Mouse (Mus musculus) heart, postnatal 25 days (tissue): ENCODE measurements around the gene Snx5. TPM values are rescaled to one million over a fixed set of nuclear protein-coding genes. Genes with fewer than 3 reads are reported as not detected.

Experiments
- DNase-seq: peaks from one replicate; pipeline ENCODE4 v3.0.0; 2022; ENCODE audit warnings: low spot score
- intact Hi-C: fragments of 180-260 bp; cut with DNase I; formaldehyde crosslinking; loops from one replicate; pipeline ENCODE4 v1.15.1; 2025
- total RNA-seq, 2 experiments: library from RNA; stranded (reverse); gene quantifications; 2 replicates each; pipeline ENCODE4 v1.2.3; 2021

Snx5 gene
- total RNA-seq, 2 experiments from 2014 or later, result 47.7 to 48.8 TPM

DNA sequence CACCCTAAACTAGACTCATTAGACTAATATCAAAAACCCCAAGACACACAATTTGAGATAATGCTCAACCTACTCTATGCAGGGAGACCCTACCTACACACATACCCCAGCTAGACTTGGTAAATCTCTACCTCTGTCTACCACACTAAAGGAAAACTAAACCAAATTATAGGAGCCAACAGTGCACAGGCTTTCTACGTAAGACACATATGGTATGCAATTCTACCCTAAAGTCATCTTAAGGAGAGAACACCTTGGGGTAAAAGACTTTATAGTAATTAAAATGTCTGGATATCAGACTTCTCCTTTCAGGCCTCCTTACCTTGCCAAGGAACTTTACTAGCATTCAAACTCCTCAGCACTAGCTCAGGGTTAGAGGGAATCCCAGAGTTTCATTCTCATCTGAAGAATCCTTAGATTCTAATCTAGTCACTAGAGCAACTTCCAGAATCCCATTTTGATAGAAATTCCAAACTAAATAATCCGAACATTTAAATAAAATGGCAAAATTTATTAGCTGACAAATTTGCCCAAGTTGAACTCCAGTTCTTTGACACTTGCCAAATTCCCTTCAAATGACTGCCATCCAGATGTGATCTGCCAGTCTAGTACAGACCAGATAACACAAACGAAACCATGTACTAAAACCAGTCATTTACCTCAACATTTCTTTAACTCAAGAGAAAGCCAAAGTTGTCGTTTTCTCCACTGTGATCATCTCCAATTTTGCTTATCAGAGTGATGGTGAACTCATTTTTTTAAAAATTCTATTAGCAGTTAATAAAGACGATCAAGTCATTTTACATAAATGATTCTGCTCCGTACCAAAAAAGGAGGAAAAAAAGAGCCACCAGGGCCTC lies 2.0 kb downstream of the Snx5 start:
- intact Hi-C loops, result no loop called here
- no peak for DNase-seq

DNA sequence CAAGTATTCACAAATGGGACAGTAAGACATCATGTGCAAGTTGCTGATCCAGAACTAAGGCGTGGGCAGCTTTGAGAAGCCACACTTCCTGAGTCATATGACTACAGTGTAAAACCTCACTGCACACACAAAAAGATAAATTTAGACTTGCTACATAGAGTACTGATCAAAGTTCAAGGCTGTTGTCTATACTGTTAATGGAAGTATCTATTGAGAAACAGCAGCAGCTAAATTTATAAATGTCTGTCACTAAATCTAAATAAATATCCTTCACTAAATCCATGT lies 3.0 kb downstream of the Snx5 start:
- intact Hi-C loops, result no loop called here
- no peak for DNase-seq

DNA sequence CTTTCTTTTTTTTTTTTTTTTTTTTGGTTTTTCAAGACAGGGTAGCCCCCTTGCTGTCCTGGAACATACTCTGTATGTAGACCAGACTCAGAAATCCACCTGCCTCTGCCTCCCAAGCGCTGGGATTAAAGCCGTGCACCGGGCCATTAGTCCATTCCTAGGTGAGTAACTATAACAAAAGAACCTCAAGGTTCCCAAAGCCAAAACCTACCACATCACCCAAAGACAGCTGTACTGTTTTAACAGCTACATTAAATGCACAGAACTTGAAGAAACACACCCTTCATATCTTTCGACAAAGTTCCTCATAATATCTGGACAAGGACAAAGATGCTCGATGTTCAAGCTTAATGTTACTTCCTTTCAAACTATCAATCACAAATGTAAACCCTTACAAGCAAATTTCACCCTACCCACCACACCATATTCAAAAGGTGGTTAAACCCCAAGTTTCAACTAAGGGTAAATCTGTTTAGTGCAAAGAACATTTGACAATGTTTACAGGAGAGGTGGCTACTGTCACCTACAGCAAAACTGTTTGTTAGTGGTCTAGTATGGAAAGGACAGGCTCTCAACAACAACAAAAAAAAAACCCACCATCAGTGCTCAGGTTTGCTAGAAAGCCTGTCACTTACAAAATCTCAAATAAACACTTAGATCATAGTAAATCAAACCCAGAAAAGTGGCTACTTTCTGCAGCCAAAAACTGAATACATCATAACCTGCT lies 3.5 kb downstream of the Snx5 start:
- intact Hi-C loops, result no loop called here
- no peak for DNase-seq

DNA sequence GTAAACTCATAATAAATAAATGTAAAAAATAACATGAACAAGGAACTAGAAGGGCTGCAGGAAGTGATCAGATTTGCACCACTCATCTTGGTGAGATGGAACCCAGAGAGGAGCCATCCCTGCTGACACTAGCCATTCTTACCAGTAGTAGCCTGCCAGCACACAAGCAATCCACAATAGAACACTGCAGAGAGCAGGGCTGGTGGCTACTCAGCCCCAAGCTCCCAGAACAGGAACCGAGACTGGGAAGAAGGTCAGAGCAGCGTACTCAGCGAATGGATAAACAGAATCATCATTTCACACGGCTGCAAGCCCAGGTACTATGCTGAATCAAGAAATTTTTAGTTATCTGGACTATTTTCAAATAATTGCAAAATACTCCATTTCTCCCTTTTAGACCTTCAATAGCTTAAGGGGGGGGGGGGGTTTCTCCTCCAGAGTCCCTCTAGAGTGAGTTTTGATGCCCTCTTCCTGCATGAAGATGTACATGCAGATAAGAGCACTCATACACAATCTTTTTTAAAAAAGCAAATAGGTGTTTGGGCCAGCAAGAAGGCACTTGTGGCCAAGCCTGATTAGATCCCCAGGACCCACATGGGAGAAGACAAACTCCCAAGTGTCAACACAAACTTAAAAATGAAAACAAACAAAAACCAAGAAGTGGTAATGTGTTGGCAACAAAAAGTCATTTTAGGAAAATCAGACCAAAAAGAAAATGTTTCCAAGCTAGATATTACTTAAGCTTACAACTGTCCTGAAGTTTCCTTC lies 4.6 kb downstream of the Snx5 start:
- intact Hi-C loops, result no loop called here
- no peak for DNase-seq

DNA sequence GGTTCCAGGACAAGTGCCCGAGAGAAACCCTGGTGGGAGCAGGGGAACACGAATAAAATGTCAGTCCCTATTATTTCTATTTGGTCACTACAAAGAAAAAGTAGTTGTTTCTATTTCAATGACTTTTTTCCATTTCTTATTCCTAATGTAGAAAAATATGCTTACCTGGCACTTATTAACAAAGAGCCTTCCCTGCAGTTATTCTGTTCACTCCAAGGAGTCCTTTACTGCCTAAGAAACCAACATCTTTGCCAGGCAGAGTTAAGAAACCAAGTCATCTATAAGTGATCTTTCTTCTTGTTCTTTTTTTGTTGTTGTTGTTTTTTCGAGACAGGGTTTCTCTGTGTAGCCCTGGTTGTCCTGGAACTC lies 5.6 kb downstream of the Snx5 start:
- intact Hi-C loops, result no loop called here
- DNase-seq, result no peak

DNA sequence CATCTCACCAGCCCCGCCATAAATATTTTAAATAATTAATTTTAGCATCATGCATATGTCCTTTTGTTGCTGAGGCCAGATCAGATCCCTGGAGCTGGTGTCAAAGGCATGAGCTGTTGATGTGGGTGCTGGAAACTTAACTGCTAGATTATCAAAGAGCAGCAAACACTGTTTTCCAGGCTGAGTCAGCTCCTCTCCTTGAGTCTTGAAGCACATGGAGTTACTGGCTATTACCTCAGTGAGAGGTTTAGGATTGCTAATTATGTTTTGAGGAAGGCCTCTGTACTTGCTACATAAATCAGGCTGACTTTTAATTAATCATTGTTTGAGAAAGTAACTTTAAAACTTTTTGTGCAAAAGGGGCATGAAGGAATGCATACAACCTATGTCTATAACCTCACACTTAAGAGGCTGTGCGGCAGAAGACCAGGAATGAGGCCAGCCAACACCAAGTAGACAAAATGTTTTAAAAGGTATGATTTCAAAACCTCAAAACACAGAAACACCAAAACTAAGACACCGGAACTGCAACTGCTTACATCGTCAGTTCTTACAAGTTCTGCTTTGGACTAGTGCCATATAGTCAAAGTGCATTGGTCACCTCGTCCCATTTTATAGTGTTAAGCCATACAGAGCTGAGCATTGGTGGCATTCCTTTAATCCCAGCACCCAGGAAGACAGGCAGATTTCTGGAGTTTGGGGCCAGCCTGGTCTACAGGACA lies 6.1 kb downstream of the Snx5 start:
- no peak for DNase-seq
- intact Hi-C loops, result no loop called here

DNA sequence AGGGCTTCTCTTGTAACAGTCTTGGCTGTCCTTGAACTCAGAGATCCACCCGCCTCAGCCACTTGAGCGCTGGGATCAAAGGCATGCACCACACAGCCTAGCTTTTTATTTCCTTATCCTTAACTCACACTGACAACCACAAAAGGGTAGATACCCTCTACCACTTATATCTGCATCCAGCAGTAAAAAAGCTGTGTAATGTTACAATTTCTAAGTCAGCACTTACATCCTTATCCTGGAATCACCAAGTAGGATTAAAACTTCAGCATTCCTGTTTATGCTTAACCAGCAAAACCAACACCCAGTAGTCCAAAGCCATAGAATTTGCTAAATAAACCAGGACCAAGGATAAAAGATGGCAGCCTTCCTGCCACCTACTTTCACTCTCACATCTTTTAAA lies 7.9 kb downstream of the Snx5 start:
- DNase-seq, result no peak
- intact Hi-C loops, result no loop called here

DNA sequence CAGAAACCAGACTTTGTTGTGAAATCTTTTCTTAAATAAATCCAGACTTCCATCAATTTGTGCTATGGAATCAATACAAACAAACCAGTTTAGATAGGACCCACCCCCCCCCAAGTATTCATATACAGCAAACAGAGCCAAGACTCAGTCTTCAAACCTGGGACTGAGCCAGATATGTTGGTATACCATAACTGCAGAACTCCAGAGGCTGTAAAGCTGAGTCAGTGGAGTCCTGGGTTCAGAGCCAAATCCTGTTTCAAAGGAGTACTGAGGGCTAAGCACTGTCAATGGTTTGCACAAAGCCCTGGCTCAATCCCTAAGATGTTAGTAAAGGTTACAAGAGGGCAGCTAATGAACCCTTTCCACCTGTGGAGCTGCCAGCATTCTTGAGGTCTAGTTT lies 20.6 kb downstream of the Snx5 start:
- intact Hi-C loops, result no loop called here
- DNase-seq, result no peak

DNA sequence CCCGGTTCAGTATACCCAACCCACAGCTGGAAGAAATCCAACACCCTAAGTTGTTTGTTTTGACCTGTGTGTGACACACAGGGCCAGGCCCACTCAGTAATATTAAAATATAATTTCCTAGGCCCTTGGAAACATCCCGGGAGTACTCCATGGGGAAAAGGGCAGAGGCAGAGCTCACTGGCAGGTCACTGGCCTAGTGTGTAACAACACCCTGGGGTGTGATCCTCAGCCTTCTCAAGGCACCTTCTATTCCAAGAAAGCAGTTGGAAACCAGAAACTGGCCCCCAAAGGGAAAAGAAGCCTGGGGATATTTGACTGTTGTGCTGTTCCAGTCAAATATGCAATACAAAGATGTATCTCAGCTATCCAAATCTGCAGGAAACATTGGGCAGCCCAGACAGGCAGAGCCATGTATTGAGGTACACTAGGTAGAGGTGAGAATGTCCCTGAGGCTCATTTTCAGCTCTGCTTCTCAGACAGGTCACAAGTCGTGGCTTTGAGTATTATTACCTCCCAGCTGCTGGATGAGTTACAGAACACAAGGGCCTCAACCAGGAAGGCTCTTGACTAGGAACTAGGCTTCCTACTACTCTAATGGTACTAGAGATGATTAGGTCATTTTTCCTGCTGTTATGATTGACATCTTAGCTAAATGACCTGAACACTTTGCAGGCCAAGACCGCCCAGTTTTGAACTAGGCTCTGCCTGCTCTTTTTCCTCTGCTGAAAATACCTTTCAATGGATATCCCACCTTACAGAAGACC lies 21.9 kb downstream of the Snx5 start:
- intact Hi-C loops, result no loop called here
- DNase-seq, result no peak

DNA sequence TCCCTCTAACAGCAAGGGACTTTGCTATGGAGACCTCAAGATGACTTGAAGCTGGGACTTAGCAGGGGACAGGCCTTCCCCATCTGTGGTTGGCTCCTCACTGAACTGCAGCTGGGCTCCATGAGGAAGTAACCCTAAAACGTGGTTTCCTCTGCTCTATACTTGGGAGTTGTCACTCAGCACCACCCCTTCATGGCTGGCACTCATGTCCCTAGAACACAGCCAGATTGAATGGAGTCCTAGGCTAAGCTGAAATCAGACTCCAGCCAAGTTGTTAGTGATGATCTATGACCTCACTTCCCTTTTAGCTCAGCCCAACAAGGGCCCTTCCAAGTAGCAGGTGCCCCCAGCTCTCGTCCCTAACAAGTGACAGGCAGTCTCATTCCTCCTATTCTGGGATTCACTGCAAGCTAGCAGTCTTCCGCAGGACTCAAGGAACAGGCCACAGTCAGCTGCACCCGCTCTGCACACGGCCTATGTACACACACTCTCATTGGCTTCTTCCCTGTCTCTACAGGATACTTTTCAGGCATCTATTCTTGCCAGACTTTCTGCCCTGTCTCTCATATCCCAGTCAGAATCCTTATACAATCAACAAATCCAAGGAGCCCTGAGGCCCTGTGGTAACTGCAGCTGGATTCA lies 23.2 kb downstream of the Snx5 start:
- peak; percentile 23 for DNase-seq
- intact Hi-C loops, result no loop called here

DNA sequence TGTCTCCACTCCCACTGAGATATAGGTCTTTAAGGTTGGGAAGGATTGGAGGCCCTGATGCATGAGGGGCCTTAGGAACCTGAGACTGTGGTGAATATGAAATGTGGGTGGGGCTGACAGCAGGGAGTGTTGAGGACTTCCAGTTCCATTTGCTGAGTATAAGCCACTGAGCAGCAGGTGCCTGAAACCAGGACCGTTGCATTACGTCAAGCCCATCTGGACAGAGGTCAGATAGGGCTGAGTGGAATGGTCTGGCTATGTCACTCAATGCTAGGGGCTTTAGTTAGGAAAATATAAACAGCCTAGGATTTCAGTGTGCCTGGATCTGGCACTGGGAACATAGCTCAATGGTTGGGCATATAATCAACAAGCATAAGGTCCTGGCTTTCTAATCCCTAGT lies 24.4 kb downstream of the Snx5 start:
- DNase-seq, result no peak
- intact Hi-C loops, result no loop called here

DNA sequence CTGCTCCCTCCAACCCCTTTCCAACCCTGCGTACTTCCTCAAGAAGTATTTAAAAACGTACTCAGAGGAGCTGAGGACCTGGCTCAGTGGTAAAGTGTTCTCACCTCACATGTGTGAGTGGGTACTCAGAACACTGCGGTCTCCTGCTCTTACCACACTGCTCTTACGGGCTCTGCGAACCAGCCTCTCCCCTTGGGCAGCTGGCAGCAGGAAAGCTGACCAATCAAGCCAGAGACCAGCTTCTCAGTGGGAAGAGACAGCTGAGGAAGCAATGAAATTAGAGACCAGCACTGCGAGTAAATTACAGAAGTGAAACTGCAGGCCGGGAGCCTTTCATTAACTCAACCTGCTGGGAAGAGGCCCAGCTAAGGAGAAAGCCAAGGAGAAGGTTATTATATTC lies 25.2 kb downstream of the Snx5 start:
- intact Hi-C loops, result no loop called here
- DNase-seq, result no peak

DNA sequence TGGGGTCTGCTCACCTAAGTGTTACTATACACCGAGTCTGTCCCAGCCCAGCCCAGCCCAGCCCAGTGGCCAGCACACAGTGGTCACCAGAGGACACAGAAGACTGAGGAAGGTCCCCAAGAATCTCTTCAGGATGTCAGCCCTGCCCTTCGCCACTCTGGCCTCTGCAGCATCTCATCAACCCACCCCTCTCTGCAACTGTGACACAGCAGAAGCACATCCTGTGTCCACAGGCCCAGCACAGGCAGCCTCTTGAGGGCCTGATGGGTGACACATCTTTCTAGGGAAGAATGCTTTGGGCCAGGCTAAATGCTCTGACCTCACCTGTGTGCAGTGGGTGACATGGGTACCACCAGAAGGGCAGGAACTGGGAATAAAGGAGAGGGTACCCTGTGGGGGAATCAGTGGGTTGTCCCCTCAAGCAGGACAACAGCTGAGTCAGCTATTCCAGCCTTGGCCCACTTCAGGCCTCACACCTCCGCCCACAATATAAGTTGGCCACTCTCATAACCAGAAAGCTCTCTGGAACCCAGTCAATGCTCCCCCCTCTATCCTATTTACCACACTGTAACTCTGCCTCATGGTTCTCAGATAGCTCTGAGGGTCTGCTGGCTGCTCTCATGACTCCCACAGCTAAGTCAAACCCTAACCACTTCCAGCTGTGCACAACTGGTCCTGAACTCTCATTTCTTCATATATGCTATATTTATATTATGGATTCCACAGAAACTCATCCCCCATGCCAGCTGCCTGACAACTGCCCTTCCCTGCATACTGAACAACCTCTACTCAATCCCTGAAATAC lies 30.4 kb downstream of the Snx5 start:
- DNase-seq, result no peak
- intact Hi-C loops, result no loop called here

DNA sequence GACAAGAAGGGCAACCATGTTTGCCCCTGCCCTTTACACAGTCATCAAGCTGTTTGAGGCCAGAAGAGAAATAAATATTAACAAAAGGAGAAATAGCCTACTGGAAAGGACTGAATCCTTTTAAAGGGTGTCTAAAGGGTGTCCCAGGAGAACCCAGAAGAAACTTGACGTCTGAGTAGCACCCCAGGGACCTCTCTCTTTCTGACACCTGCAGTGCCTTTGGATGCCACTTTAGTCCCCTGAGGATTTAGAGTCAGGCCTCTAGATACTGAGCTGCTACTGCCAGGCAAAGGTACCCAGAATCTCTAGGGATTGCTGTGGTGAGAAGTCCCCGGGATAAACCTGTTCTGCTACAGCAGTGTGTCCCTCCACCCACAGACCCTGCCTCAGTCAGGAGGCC lies 31.4 kb downstream of the Snx5 start:
- intact Hi-C loops, result no loop called here
- DNase-seq, result no peak

DNA sequence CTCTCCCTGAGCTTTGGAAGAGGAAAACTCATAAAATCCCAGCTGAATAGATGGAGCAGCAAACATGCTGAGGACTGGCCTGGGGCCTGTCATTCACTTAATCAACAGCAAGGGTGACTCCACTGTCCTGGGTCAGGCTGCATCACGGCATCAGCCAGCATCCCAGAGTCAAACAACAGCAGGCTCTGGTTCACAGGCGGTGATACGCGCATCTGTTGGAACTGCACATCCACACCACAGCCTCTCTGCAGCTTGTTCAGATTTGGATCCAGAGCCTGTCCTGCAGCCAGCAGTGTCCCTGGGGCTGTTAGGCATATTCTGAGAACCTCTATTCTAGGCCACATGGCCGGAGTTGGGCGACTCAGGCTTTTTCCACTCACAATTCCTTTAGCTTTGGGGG lies 32.4 kb downstream of the Snx5 start:
- DNase-seq, result peak; percentile 77
- intact Hi-C loops, result no loop called here

DNA sequence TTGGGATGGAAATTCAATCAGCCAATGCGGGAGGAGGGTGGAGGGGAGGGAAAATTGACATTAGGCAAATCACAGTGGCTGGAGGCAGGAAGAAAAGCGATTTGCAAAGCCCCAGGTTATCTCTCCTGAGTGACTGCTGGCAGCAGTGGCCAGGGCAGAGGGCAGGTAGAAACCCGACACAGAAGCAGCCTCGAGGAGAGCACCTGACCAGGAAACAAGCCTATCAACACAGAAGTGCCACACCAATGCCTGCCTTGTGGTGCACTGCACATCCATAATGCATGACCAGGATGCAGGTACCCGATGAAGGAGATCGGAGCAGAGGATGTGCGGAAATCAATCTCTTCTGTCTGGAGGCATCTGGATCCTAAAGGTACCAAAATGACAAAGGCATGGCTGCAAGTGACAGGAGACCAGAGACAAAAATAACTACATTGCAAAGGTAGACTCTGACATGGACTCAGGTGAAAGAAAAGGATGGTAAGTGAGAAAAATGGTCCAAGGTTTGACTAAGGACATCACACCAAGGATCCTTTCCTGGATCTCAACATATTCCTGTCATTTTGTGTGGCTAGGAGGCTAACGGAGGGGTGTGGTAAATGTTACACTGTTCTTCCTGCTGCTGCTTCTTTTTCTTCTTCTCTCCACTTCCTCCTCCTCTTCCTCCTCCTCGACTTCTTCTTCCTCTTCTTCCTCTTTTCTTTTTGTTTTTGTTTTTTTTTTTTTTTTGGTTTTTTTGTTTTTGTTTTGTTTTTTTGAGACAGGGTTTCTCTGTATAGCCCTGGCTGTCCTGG lies 33.7 kb downstream of the Snx5 start:
- intact Hi-C loops, result no loop called here

DNA sequence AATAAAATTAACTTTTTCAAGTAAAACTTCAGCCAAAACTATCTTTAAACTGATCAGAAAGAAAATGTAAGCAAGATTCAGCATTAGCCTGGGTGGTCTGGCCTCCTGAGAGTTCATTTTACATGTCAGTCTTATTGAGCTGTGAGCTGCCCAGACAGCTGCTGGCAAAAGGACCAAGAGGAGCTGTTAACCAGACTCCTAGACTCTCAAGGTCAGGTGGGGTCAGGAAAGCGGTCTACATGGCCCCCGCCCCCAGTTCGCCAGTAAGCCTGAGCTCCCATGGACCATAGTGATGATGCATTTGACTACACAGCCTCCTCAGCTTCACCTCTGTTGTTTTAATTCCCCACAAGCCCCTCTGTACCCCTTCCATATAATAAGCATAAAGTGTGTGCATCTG lies 34.9 kb downstream of the Snx5 start:
- DNase-seq, result no peak
- intact Hi-C loops, result no loop called here

More for the DNA sequence above, 33.7 kb downstream of the Snx5 start:
- DNase-seq, result no peak

DNA sequence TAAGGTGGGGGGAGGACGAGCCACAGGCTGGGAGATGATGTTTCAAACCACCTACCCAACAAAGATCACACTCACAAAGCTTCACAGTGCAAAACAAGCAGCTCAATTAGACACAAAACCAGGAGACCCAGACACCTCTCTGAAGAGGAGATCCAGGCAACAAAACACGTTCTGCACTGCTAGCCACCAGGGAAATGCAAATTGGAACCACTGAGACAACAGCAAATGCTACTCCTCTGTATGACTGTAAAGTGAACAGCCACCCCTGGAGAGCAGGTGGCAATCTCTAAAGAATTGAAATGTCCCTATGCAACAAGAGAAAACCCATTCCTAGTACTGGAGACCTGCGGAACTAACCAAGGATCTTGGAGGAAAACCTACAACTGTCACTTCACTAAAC lies 37.2 kb downstream of the Snx5 start:
- no peak for DNase-seq

More for the DNA sequence above, 37.2 kb downstream of the Snx5 start:
- intact Hi-C loops, result no loop called here
